Mouse (Mus musculus) urinary bladder, postnatal 36 days (tissue): ENCODE results near the gene Bach2.
A peak's percentile ranks its signal among the peaks of the same experiment; 100 is the strongest.

ENCODE experiments used
- DNase-seq, 2 experiments: peaks; one replicate each; pipeline ENCODE4 v3.0.0; 2022; ENCODE audit warnings: low spot score in 2 of 2, mixed read lengths in 1 of 2

Gene Bach2

GRCm38 (mm10) chr4:32564918-32565317, 326.3 kb downstream of the Bach2 start:
- no peak for DNase-seq

DNA sequence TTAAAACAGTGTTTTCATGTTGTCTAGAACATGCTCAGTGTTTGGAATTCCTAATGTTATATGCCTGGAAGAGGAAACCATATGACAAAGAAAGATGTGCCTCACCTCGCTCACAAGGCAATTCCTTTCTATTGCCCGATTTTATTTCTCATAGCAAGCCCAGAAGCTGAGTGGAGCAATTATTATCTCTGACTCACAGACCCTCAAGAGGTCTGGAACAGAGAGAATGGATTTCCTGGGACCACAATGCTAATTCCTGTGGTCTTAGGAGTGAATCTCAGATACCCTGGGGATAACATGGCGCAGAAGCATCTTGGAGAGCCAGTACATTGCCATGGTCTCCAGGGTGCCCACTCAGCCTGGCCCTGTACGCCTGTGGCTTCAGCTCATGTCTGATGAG, 330.4 kb downstream of the Bach2 start:
- no peak for DNase-seq

GRCm38 (mm10) chr4:32569995-32570938, 331.7 kb downstream of the Bach2 start:
- DNase-seq, result peak in 1 of 2 experiments; percentile 26

DNA sequence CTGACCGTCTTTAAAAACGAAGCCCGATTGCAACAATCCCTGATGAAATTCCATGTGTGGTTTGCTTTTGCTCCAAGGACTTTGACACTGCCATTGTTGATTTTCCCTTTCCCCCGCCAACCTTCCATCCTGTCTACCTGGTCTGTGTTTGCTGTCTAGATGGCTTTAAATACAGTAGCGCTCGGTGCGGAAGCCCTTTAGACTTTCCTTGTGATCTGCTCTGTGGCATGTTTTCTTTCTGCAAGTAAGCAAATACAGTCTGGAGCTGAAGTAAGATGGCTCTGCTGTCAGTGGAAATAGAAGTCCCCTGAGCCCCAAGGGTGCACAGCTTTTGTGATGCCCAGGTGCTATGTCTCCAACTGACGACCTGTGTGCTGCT, 332.3 kb downstream of the Bach2 start:
- DNase-seq, result no peak

- DNase-seq, result no peak
Measured at GRCm38 (mm10) chr4:32571441-32571840, 332.8 kb downstream of the Bach2 start.

DNA sequence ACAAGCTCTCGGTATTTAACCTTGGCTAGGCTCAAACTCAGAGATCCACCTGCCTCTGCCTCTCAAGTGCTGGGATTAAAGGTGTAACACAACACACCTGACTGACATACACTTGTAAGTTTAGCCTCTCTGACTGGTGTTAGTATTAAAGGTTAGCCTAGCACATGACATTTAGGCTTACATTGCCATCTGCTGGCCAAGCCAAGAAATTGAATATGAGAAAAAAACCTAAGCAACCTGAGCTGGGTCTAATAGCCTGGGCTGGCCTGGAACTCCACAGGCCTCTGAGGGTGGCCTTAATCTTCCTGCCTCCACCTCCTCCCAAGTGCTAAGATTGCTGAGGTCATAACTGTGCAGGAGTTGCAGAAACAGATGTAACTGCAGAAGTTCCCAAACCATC, 333.5 kb downstream of the Bach2 start:
- DNase-seq, result peak in 1 of 2 experiments; percentile 30

- DNase-seq, result no peak
Measured at GRCm38 (mm10) chr4:32573586-32573985, 335.0 kb downstream of the Bach2 start.

- no peak for DNase-seq
Measured at GRCm38 (mm10) chr4:32574604-32575003, 336.0 kb downstream of the Bach2 start.

DNA sequence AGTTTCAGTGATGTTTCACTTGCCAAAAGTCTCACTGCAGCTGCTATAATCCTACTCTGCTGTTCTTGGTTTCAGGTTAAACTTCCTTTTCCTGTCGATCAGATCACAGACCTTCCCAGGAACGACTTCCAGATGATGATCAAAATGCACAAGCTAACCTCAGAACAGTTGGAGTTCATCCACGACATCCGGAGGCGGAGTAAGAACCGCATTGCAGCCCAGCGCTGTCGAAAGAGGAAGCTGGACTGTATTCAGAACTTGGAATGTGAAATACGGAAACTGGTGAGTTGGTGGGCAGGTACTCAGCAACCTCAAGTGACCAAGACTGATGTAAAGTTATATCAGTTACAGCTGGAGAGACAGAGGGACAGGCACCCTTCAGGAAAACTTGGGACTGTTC, 336.6 kb downstream of the Bach2 start:
- peak in 1 of 2 experiments; percentile 32 for DNase-seq

- DNase-seq, result no peak
Measured at GRCm38 (mm10) chr4:32579850-32580249, 341.2 kb downstream of the Bach2 start.

- no peak for DNase-seq
Measured at GRCm38 (mm10) chr4:32584181-32584580, 345.6 kb downstream of the Bach2 start.

DNA sequence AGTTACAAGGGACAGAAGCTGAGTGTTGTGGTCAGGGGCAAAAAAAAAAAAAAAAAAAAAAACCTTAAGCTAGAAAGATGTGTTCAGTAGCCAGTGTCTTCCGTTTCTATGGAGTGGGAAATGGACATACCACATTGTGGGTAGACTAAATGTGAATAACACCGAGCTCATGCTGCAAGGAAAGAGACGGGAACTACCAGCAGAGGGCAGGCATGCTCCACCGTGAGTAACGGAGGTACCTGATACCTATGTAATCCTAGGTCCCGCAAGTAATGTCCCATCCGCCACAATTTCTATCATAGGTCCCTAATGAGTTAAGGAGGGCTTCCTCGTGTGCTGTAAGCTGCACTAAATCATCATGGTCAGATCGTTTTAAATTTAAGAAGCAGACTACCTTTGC, 348.0 kb downstream of the Bach2 start:
- DNase-seq, result peak in 1 of 2 experiments; percentile 40

GRCm38 (mm10) chr4:32587543-32587942, 348.9 kb downstream of the Bach2 start:
- no peak for DNase-seq

DNA sequence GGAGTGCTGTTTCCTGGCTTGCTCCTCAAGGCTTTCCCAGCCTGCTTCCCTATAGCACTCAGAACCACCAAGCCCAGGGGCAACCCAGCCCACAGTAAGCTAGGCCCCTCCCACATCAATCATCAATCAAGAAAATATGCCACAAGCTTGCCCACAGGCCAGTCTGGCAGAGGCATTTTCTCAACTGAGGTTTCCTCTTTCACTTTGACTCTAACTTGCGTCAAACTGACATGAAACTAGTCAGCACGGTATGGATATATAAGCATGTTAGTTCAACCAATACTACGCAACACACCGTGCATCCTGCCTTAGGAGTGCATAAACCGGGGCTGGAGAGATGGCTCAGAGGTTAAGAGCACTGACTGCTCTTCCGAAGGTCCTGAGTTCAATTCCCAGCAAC, 349.6 kb downstream of the Bach2 start:
- DNase-seq, result no peak

DNA sequence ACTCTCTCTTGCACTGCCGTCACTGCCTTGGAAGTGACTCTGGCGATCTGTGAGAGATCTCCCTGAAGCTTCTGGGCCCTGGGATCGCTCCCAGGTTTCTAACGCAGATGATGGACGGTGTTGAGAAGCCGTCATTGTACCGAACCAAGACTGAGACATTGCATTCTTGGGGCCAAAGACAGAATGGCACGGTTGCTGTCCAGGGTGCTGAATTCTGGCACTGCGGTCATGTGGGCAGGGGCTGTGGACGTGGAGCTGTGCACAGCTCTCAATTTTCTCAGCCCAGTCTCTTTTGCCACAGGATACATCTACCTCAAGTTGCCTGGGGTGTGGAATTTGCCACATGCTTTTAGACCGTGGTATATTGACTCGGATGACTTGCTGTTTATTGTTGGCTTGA, 362.5 kb downstream of the Bach2 start:
- peak; percentile 19 to 31 for DNase-seq

- no peak for DNase-seq
Measured at GRCm38 (mm10) chr4:32602660-32603059, 364.1 kb downstream of the Bach2 start, which contains the start of gene Gja10. TSS of gene Gja10 (minus strand) at chr4:32602760.

GRCm38 (mm10) chr4:32615034-32615881, 376.7 kb downstream of the Bach2 start, which contains the start of gene Casp8ap2:
TSS of gene Casp8ap2 (plus strand) at chr4:32615451.
- DNase-seq, result peak; percentile 98 to 99

DNA sequence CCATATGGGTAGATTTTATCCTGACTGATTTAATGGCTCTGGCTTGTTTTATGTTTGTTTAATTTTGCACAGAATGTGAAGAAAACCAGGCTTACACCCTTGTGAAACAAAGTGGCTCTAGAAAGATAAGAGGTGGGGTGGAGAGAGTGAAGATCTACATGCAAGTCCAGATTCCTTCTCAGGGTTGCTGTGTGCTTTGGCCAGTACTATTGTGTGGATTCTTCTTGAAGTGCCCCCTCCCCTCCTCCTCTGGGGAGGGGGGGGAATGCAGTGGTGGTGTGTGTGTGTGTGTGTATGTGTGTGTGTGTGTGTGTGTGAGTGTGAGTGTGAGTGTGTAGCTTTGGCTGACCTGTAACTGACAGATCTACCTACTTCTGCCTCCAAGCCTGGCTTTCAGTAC, 383.0 kb downstream of the Bach2 start:
- DNase-seq, result no peak
